Mouse (Mus musculus) hindbrain, embryonic 12.5 days (tissue): ENCODE data around the gene Gm17535. TPM values are rescaled to one million over a fixed set of nuclear protein-coding genes. Genes with fewer than 3 reads are reported as not detected.
"Not testable (repeated sequence)": the region's sequence is repeated elsewhere in the genome, so short reads cannot be mapped to it uniquely, and the experiment has no call there.

Experiments
- ATAC-seq: fragments of 200-750 bp; cut with Nextera tagmentation; 2 replicates; pipeline ENCODE4 v1.8.0; 2017; ENCODE audit warnings: moderate TSS enrichment; ENCODE audit not compliant: low FRiP score
- H3K27ac ChIP-seq: fragments of 300-500 bp; sonication (generic); 2 replicates; pipeline ENCODE4 v1.5.1; 2016; ENCODE audit warnings: mild to moderate bottlenecking
- H3K27me3 ChIP-seq: fragments of 300-500 bp; sonication (generic); 2 replicates; pipeline ENCODE4 v1.6.1; 2016; ENCODE audit warnings: mild to moderate bottlenecking
- H3K36me3 ChIP-seq: fragments of 300-500 bp; sonication (generic); 2 replicates; pipeline ENCODE4 v1.6.1; 2016; ENCODE audit warnings: mild to moderate bottlenecking
- H3K4me1 ChIP-seq: fragments of 300-500 bp; sonication (generic); 2 replicates; pipeline ENCODE4 v1.6.1; 2016
- H3K4me2 ChIP-seq: fragments of 300-500 bp; sonication (generic); replicated peaks from 2 replicates; pipeline ENCODE4 v1.6.1; 2016; ENCODE audit warnings: mild to moderate bottlenecking
- H3K4me3 ChIP-seq: fragments of 300-500 bp; sonication (generic); 2 replicates; pipeline ENCODE4 v1.5.1; 2016; ENCODE audit warnings: mild to moderate bottlenecking
- H3K9ac ChIP-seq: fragments of 300-500 bp; sonication (generic); 2 replicates; pipeline ENCODE4 v1.6.1; 2016; ENCODE audit warnings: mild to moderate bottlenecking, moderate library complexity
- H3K9me3 ChIP-seq: fragments of 300-500 bp; sonication (generic); replicated peaks from 2 replicates; pipeline ENCODE4 v1.6.1; 2016; ENCODE audit warnings: mild to moderate bottlenecking
- WGBS: fragments of 180-500 bp; shearing (Covaris S2); methylation state at CpG from one replicate; pipeline ENCODE4 v1.1.7; 2016; 5-methylcytosine and 5-hydroxymethylcytosine counted together
- polyA plus RNA-seq: library from polyadenylated mRNA; unstranded; fragments of >200 nt; fragmentation: Nextera tagmentation; extraction: Ambion mirVana; gene quantifications from 2 replicates; pipeline ENCODE4 v1.2.1, GENCODE M21; 2016

Gene Gm17535
- polyA plus RNA-seq, 1 experiment from 2014 or later, result not detected

- WGBS, result 72% methylated on average over 6 of the region's 6 CpGs
- not testable (repeated sequence) for H3K27ac ChIP-seq, H3K9me3 ChIP-seq, H3K27me3 ChIP-seq, H3K36me3 ChIP-seq, ATAC-seq, H3K9ac ChIP-seq, H3K4me2 ChIP-seq, H3K4me1 ChIP-seq, H3K4me3 ChIP-seq
Measured at GRCm38 (mm10) chr9:3015896-3016295, 18.5 kb upstream of the Gm17535 start.

GRCm38 (mm10) chr9:3017108-3017507, 17.3 kb upstream of the Gm17535 start, which contains the start of gene Gm10719:
Gm10719 (plus strand) TSS chr9:3017408.
- H3K9me3 ChIP-seq, H3K9ac ChIP-seq, H3K4me3 ChIP-seq, H3K4me1 ChIP-seq, H3K27ac ChIP-seq, H3K36me3 ChIP-seq, H3K4me2 ChIP-seq, ATAC-seq, H3K27me3 ChIP-seq: not testable (repeated sequence)
- 42% methylated on average over 1 of the region's 9 CpGs for WGBS

GRCm38 (mm10) chr9:3018944-3019343, 15.5 kb upstream of the Gm17535 start:
- not testable (repeated sequence) for H3K4me1 ChIP-seq, H3K27me3 ChIP-seq, H3K4me2 ChIP-seq, H3K4me3 ChIP-seq, H3K36me3 ChIP-seq, H3K9ac ChIP-seq, H3K9me3 ChIP-seq, ATAC-seq, H3K27ac ChIP-seq
- 66% methylated on average over 9 of the region's 9 CpGs for WGBS

GRCm38 (mm10) chr9:3019835-3020727, 14.3 kb upstream of the Gm17535 start:
- not testable (repeated sequence) for H3K27me3 ChIP-seq, H3K4me1 ChIP-seq, H3K4me2 ChIP-seq, H3K4me3 ChIP-seq, H3K9ac ChIP-seq, H3K9me3 ChIP-seq, H3K36me3 ChIP-seq, H3K27ac ChIP-seq
- WGBS, result 76% methylated on average over 17 of the region's 19 CpGs
- ATAC-seq, result peak; percentile 72

GRCm38 (mm10) chr9:3022316-3023008, 11.9 kb upstream of the Gm17535 start:
- H3K4me3 ChIP-seq, H3K9ac ChIP-seq, H3K4me2 ChIP-seq, H3K9me3 ChIP-seq, H3K27me3 ChIP-seq, ATAC-seq, H3K4me1 ChIP-seq, H3K36me3 ChIP-seq, H3K27ac ChIP-seq: not testable (repeated sequence)
- 74% methylated on average over 11 of the region's 13 CpGs for WGBS

- not testable (repeated sequence) for ATAC-seq, H3K4me2 ChIP-seq, H3K9ac ChIP-seq, H3K4me1 ChIP-seq, H3K36me3 ChIP-seq, H3K27me3 ChIP-seq, H3K9me3 ChIP-seq, H3K27ac ChIP-seq, H3K4me3 ChIP-seq
- WGBS, result 75% methylated on average over 12 of the region's 13 CpGs
Measured at GRCm38 (mm10) chr9:3023312-3023984, 11.0 kb upstream of the Gm17535 start, which contains the start of gene Gm10718. Gm10718 (plus strand) TSS chr9:3023547.

- not testable (repeated sequence) for H3K27ac ChIP-seq, ATAC-seq, H3K36me3 ChIP-seq, H3K4me3 ChIP-seq, H3K9me3 ChIP-seq, H3K27me3 ChIP-seq, H3K4me2 ChIP-seq, H3K9ac ChIP-seq, H3K4me1 ChIP-seq
- 76% methylated on average over 16 of the region's 16 CpGs for WGBS
Measured at GRCm38 (mm10) chr9:3023985-3024648, 10.3 kb upstream of the Gm17535 start.

GRCm38 (mm10) chr9:3024912-3025467, 9.4 kb upstream of the Gm17535 start, which contains the start of gene Gm10717:
Gm10717 (plus strand) TSS chr9:3025417.
- not testable (repeated sequence) for H3K27me3 ChIP-seq, H3K4me1 ChIP-seq, H3K4me3 ChIP-seq, H3K27ac ChIP-seq, H3K9me3 ChIP-seq, H3K4me2 ChIP-seq, ATAC-seq, H3K36me3 ChIP-seq, H3K9ac ChIP-seq
- 74% methylated on average over 12 of the region's 12 CpGs for WGBS

GRCm38 (mm10) chr9:3025653-3026052, 8.7 kb upstream of the Gm17535 start:
- H3K9me3 ChIP-seq, H3K4me2 ChIP-seq, H3K27me3 ChIP-seq, H3K9ac ChIP-seq, H3K4me3 ChIP-seq, H3K36me3 ChIP-seq, ATAC-seq, H3K4me1 ChIP-seq, H3K27ac ChIP-seq: not testable (repeated sequence)
- 68% methylated on average over 5 of the region's 6 CpGs for WGBS

- H3K27ac ChIP-seq, H3K9me3 ChIP-seq, H3K36me3 ChIP-seq, H3K9ac ChIP-seq, H3K27me3 ChIP-seq, ATAC-seq, H3K4me2 ChIP-seq, H3K4me3 ChIP-seq, H3K4me1 ChIP-seq: not testable (repeated sequence)
- 78% methylated on average over 5 of the region's 5 CpGs for WGBS
Measured at GRCm38 (mm10) chr9:3026136-3026535, 8.3 kb upstream of the Gm17535 start.

- not testable (repeated sequence) for H3K4me2 ChIP-seq, H3K9ac ChIP-seq, H3K4me3 ChIP-seq, H3K27ac ChIP-seq, H3K4me1 ChIP-seq, H3K27me3 ChIP-seq, H3K36me3 ChIP-seq, ATAC-seq, H3K9me3 ChIP-seq
- 67% methylated on average over 9 of the region's 9 CpGs for WGBS
Measured at GRCm38 (mm10) chr9:3026741-3027140, 7.7 kb upstream of the Gm17535 start.

- not testable (repeated sequence) for H3K27ac ChIP-seq, H3K4me2 ChIP-seq, H3K4me3 ChIP-seq, H3K36me3 ChIP-seq, H3K9ac ChIP-seq, H3K27me3 ChIP-seq, H3K9me3 ChIP-seq, H3K4me1 ChIP-seq
- 74% methylated on average over 9 of the region's 9 CpGs for WGBS
- ATAC-seq, result peak; percentile 36; the same call in 1 of the 2 replicates
Measured at GRCm38 (mm10) chr9:3027200-3027599, 7.2 kb upstream of the Gm17535 start.
